Mouse (Mus musculus) CH12.LX (cell line): ENCODE results near the gene Fgfr2. TPM values are rescaled to one million over a fixed set of nuclear protein-coding genes. Genes with fewer than 3 reads are reported as not detected.

Source experiments
- DNase-seq: peaks from one replicate; pipeline ENCODE4 v3.0.0-alpha.2; 2013; ENCODE audit errors: extremely low read depth
- H3K27ac ChIP-seq: 2 replicates; pipeline ENCODE4 v1.5.1; 2012; ENCODE audit warnings: low read depth, mild to moderate bottlenecking, control low read depth, moderate library complexity; ENCODE audit not compliant: insufficient read depth
- H3K27me3 ChIP-seq: replicated peaks from 2 replicates; pipeline ENCODE3; 2012; ENCODE audit warnings: inconsistent platforms
- H3K36me3 ChIP-seq, 2 experiments: replicated peaks in 1 of 2; 2 replicates each; pipeline versions ENCODE3 to v1.6.1; 2012; ENCODE audit warnings: inconsistent platforms in 1 of 2, low read length in 1 of 2, mild to moderate bottlenecking in 1 of 2, mixed read lengths in 1 of 2, moderate library complexity in 1 of 2; ENCODE audit not compliant: control insufficient read depth in 1 of 2, insufficient read depth in 1 of 2
- H3K4me1 ChIP-seq, 2 experiments: 2 replicates each; pipeline ENCODE4 v1.6.1; 2012; ENCODE audit warnings: inconsistent platforms in 1 of 2, moderate library complexity in 1 of 2; ENCODE audit not compliant: insufficient read depth in 2 of 2, control insufficient read depth in 1 of 2
- H3K4me2 ChIP-seq: 2 replicates; pipeline ENCODE4 v1.6.1; 2012; ENCODE audit warnings: low read depth, mild to moderate bottlenecking, control low read depth; ENCODE audit not compliant: poor library complexity, insufficient read depth, severe bottlenecking
- H3K4me3 ChIP-seq, 3 experiments: fragments of 150-350 bp in 1 of 3; sonication (generic) in 1 of 3; replicated peaks in 1 of 3; 2 replicates each; pipeline versions ENCODE3 to v1.5.1; 2011 to 2012; ENCODE audit warnings: low read depth in 2 of 3, low read length in 2 of 3, mild to moderate bottlenecking in 2 of 3, moderate library complexity in 2 of 3, control low read depth in 1 of 3, improper control_type of control experiment in 1 of 3, inconsistent platforms in 1 of 3, mixed read lengths in 1 of 3; ENCODE audit not compliant: poor library complexity in 1 of 3
- H3K79me2 ChIP-seq: replicated peaks from 2 replicates; pipeline ENCODE4 v1.6.1; 2012; ENCODE audit warnings: mild to moderate bottlenecking, moderate library complexity; ENCODE audit not compliant: control insufficient read depth, poor library complexity, insufficient read depth, severe bottlenecking; ENCODE audit errors: extremely low read depth
- H3K9ac ChIP-seq: 2 replicates; pipeline ENCODE4 v1.6.1; 2012; ENCODE audit warnings: low read depth, mild to moderate bottlenecking, control low read depth, moderate library complexity; ENCODE audit not compliant: insufficient read depth
- H3K9me3 ChIP-seq: replicated peaks from 2 replicates; pipeline ENCODE3; 2012; ENCODE audit warnings: low read length, inconsistent platforms, mixed read lengths
- CTCF ChIP-seq, 2 experiments: IDR thresholded peaks in 1 of 2; conservative IDR thresholded peaks in 1 of 2; 2 replicates each; pipeline ENCODE4 v1.5.1; 2011 to 2012; ENCODE audit warnings: low read depth in 2 of 2, low read length in 2 of 2, improper control_type of control experiment in 1 of 2, inconsistent platforms in 1 of 2, mild to moderate bottlenecking in 1 of 2, moderate library complexity in 1 of 2
- E2F4 ChIP-seq: IDR thresholded peaks from 2 replicates; pipeline ENCODE4 v1.6.1; 2011; ENCODE audit warnings: low read depth, low read length, improper control_type of control experiment; ENCODE audit not compliant: insufficient replicate concordance
- EP300 ChIP-seq: IDR thresholded peaks from 2 replicates; pipeline ENCODE4 v1.6.1; 2011; ENCODE audit warnings: low read length, improper control_type of control experiment
- GABPA ChIP-seq: IDR thresholded peaks from 2 replicates; pipeline ENCODE4 v1.6.1; 2012; ENCODE audit warnings: low read depth, low read length, improper control_type of control experiment, inconsistent platforms; ENCODE audit not compliant: insufficient replicate concordance
- KAT2A ChIP-seq: IDR thresholded peaks from 2 replicates; pipeline ENCODE4 v1.6.1; 2012; ENCODE audit warnings: low read length, improper control_type of control experiment, inconsistent platforms; ENCODE audit not compliant: insufficient replicate concordance
- MAFK ChIP-seq: IDR thresholded peaks from 2 replicates; pipeline ENCODE4 v1.6.1; 2011; ENCODE audit warnings: low read length, improper control_type of control experiment; ENCODE audit not compliant: insufficient replicate concordance
- MAX ChIP-seq: IDR thresholded peaks from 2 replicates; pipeline ENCODE4 v1.6.1; 2011; ENCODE audit warnings: low read length, improper control_type of control experiment
- MAZ ChIP-seq: IDR thresholded peaks from 2 replicates; pipeline ENCODE4 v1.6.1; 2012; ENCODE audit warnings: low read depth, mild to moderate bottlenecking, inconsistent platforms, low read length, improper control_type of control experiment, moderate library complexity
- MEF2A ChIP-seq: IDR thresholded peaks from 2 replicates; pipeline ENCODE4 v1.6.1; 2014; ENCODE audit warnings: low read depth, mild to moderate bottlenecking, inconsistent platforms, low read length, improper control_type of control experiment, borderline replicate concordance
- MXI1 ChIP-seq: IDR thresholded peaks from 2 replicates; pipeline ENCODE4 v1.6.1; 2011; ENCODE audit warnings: mild to moderate bottlenecking, low read depth, low read length, improper control_type of control experiment
- MYC ChIP-seq: IDR thresholded peaks from 2 replicates; pipeline ENCODE4 v1.6.1; 2011; ENCODE audit warnings: low read depth, mild to moderate bottlenecking, improper control_type of control experiment, low read length
- NRF1 ChIP-seq: IDR thresholded peaks from 2 replicates; pipeline ENCODE4 v1.6.1; 2014; ENCODE audit warnings: low read depth, mild to moderate bottlenecking, inconsistent platforms, low read length, improper control_type of control experiment, moderate library complexity
- POLR2AphosphoS2 ChIP-seq: IDR thresholded peaks from 2 replicates; pipeline ENCODE4 v1.6.1; 2011; ENCODE audit warnings: low read depth, low read length, improper control_type of control experiment
- RAD21 ChIP-seq: IDR thresholded peaks from 2 replicates; pipeline ENCODE4 v1.6.1; 2011; ENCODE audit warnings: low read depth, mild to moderate bottlenecking, low read length, improper control_type of control experiment, moderate library complexity
- RCOR1 ChIP-seq: conservative IDR thresholded peaks from 2 replicates; pipeline ENCODE4 v1.6.1; 2012; ENCODE audit warnings: low read depth, mild to moderate bottlenecking, inconsistent platforms, low read length, improper control_type of control experiment
- SIN3A ChIP-seq: IDR thresholded peaks from 2 replicates; pipeline ENCODE4 v1.6.1; 2012; ENCODE audit warnings: low read length, improper control_type of control experiment, inconsistent platforms
- SMC3 ChIP-seq: IDR thresholded peaks from 2 replicates; pipeline ENCODE4 v1.6.1; 2011; ENCODE audit warnings: low read depth, low read length, improper control_type of control experiment
- USF1 ChIP-seq: IDR thresholded peaks from 2 replicates; pipeline ENCODE4 v1.6.1; 2014; ENCODE audit warnings: low read depth, mild to moderate bottlenecking, inconsistent platforms, low read length, improper control_type of control experiment
- ZMIZ1 ChIP-seq: IDR thresholded peaks from 2 replicates; pipeline ENCODE4 v1.6.1; 2012; ENCODE audit warnings: low read depth, mild to moderate bottlenecking, inconsistent platforms, low read length, improper control_type of control experiment
- ZNF384 ChIP-seq: IDR thresholded peaks from 2 replicates; pipeline ENCODE4 v1.6.1; 2012; ENCODE audit warnings: low read depth, low read length, improper control_type of control experiment, inconsistent platforms
- dilution Hi-C: fragments of 300-500 bp; cut with MboI; formaldehyde crosslinking; loops from 2 replicates; pipeline ENCODE4 v1.14.3; 2020; ENCODE audit warnings: low sequenced_read_pairs; ENCODE audit not compliant: extremely low pct_unique_long_range_greater_than_20kb, extremely low pct_ligation_motif_present
- in situ Hi-C: fragments of 300-500 bp; cut with MboI; formaldehyde crosslinking; loops from 3 replicates; pipeline ENCODE4 v1.14.3; 2019; ENCODE audit warnings: low sequenced_read_pairs, low pct_ligation_motif_present, low pct_unique_long_range_greater_than_20kb, mixed read lengths
- polyA plus RNA-seq: library from polyadenylated mRNA; unstranded; fragments of >175 nt; gene quantifications from 2 replicates; pipeline ENCODE4 v1.2.1, GENCODE M21; 2012; ENCODE audit warnings: low read depth; ENCODE audit not compliant: insufficient read length
- total RNA-seq, 2 experiments: library from RNA; depleted of rRNA; stranded (reverse); fragments of 300-350 nt in 1 of 2; fragments of >200 nt in 1 of 2; gene quantifications; 2 replicates each; pipeline ENCODE4 v1.2.3; 2012 to 2014

Fgfr2 gene
- total and polyA plus RNA-seq, 3 experiments = not detected

DNA sequence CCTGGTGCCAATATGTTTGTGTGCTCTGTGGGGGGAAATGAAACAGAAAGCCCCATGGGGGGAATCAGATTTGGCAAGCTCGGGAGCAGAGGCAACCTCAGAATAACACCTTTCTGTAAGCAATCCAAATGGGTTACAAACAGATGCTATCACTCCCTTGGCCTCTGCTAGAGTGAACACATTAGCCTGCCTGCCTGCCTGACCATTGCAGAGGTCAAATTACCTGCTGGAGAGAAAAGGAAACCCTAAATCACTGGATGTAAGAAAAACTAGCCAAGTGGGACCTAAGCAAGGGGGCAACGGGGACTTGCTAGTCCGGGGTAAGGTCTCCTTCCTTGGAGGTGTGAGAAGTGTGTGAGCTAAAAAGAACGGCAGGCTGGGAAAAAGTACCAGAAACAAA lies 3004.4 kb downstream of the Fgfr2 start:
- no peaks in the 10 kb centered on the region for H3K36me3 ChIP-seq
- no peak overlapping the region for H3K4me3 ChIP-seq
- no peak overlapping the region for H3K4me2 ChIP-seq
- H3K9ac ChIP-seq = no peak overlapping the region
- DNase-seq = no peak
- H3K27me3 ChIP-seq = peaks cover 65% of the 10 kb centered on the region
- H3K9me3 ChIP-seq = peaks cover 4% of the 10 kb centered on the region
- no peaks in the 10 kb centered on the region for H3K79me2 ChIP-seq
- in situ Hi-C loops (no loop called here), dilution Hi-C loops (no loop called here)
- no peak for TF ChIP-seq ZMIZ1
- no peak for TF ChIP-seq EP300
- TF ChIP-seq MAX = no peak
- no peak for TF ChIP-seq MEF2A
- no peak for TF ChIP-seq RAD21
- TF ChIP-seq MXI1 = no peak
- H3K4me1 ChIP-seq = no peaks in the 10 kb centered on the region
- H3K27ac ChIP-seq = no peak overlapping the region

DNA sequence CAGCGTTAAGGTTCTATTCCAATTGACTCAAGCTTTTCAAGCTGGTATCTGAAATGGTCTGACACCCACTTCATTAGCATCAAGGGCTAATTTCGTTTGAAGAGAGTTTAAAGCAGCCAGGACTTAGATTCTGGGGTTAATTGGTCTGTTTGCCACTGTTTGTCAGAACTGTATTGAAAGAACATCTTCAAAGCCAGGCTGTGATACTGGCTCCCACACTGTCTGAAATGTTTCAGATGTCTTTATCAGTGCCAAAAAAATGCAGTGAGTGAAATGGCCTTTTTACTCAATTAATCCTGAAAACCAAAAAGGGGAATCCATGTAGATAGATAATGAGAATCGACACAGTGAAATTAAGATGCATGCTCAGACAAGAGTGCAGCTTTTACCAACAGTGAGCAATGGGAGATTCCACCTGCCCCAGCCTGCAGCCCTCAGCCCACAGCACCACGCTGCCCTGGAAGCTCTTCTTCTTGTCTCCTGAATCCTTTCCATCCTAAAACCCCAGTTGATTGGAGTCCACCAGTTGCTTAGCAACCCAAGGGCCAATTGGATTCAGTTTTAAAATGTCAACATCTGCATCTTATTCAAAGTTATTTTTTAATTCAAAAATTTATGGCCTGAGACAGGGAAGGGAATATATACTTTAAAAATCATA lies 3005.6 kb downstream of the Fgfr2 start:
- H3K9ac ChIP-seq = no peak overlapping the region
- dilution Hi-C loops = no loop called here
- no peak overlapping the region for H3K4me2 ChIP-seq
- in situ Hi-C loops = no loop called here
- H3K27ac ChIP-seq = no peak overlapping the region
- peaks cover 4% of the 10 kb centered on the region for H3K9me3 ChIP-seq
- no peaks in the 10 kb centered on the region for H3K4me1 ChIP-seq
- no peak for DNase-seq
- peaks cover 65% of the 10 kb centered on the region for H3K27me3 ChIP-seq
- H3K79me2 ChIP-seq = no peaks in the 10 kb centered on the region
- TF ChIP-seq KAT2A (no peak), RCOR1 (no peak), USF1 (no peak), MYC (no peak), GABPA (no peak), SMC3 (no peak), CTCF (conservative IDR thresholded peaks at IDR 0.05 in 1 of 2, IDR thresholded peaks at IDR 0.05 in 1 of 2; ENCODE audit: low read depth in 2 of 2, low read length in 2 of 2) (no peak), SIN3A (no peak), E2F4 (no peak), EP300 (no peak), POLR2AphosphoS2 (no peak), MAZ (no peak), NRF1 (no peak), ZNF384 (no peak), ZMIZ1 (no peak), MAFK (no peak)
- no peak overlapping the region for H3K4me3 ChIP-seq
- H3K36me3 ChIP-seq = no peaks in the 10 kb centered on the region
